Mouse (Mus musculus) small intestine, adult 2 months (tissue): ENCODE data around the gene Dnah7a. TPM values are rescaled to one million over a fixed set of nuclear protein-coding genes. Genes with fewer than 3 reads are reported as not detected.
"Not testable (repeated sequence)": the region's sequence is repeated elsewhere in the genome, so short reads cannot be mapped to it uniquely, and the experiment has no call there.

Experiments used
- H3K27ac ChIP-seq: fragments of 200-500 bp; 2 replicates; pipeline ENCODE4 v1.5.1; 2012; ENCODE audit warnings: low read depth, low read length, control low read depth, inconsistent platforms; ENCODE audit not compliant: insufficient read depth
- H3K27me3 ChIP-seq: fragments of 200-500 bp; 2 replicates; pipeline ENCODE4 v1.6.1; 2012; ENCODE audit warnings: mild to moderate bottlenecking, moderate library complexity, low read length, inconsistent platforms; ENCODE audit not compliant: control insufficient read depth, insufficient read depth
- H3K36me3 ChIP-seq: fragments of 200-500 bp; 2 replicates; pipeline ENCODE4 v1.6.1; 2012; ENCODE audit warnings: mild to moderate bottlenecking, low read length, control low read depth, inconsistent platforms; ENCODE audit not compliant: control insufficient read depth, insufficient read depth
- H3K4me1 ChIP-seq: fragments of 200-500 bp; 2 replicates; pipeline ENCODE4 v1.6.1; 2012; ENCODE audit warnings: low read length, inconsistent platforms, mixed read lengths; ENCODE audit not compliant: control insufficient read depth, insufficient read depth, insufficient read length
- H3K4me3 ChIP-seq: fragments of 200-500 bp; 2 replicates; pipeline ENCODE4 v1.5.1; 2012; ENCODE audit warnings: low read depth, mild to moderate bottlenecking, control low read depth, inconsistent platforms, low read length, moderate library complexity
- CTCF ChIP-seq: fragments of 200-500 bp; IDR thresholded peaks from 2 replicates; pipeline ENCODE4 v1.5.1; 2012; ENCODE audit warnings: low read depth, mild to moderate bottlenecking, control low read depth, inconsistent platforms, low read length, moderate library complexity, mixed read lengths; ENCODE audit not compliant: insufficient replicate concordance, insufficient read length; ENCODE audit errors: extremely low read depth
- POLR2A ChIP-seq: fragments of 200-500 bp; IDR thresholded peaks from 2 replicates; pipeline ENCODE4 v1.6.1; 2012; ENCODE audit warnings: low read depth, mild to moderate bottlenecking, control low read depth, inconsistent platforms, low read length, moderate library complexity
- WGBS: fragments of 180-500 bp; shearing (Covaris S2); methylation state at CpG from one replicate; pipeline ENCODE4 v1.1.7; 2018; 5-methylcytosine and 5-hydroxymethylcytosine counted together
- polyA plus RNA-seq: library from polyadenylated mRNA; depleted of rRNA; stranded (reverse); fragments of >200 nt; gene quantifications from 2 replicates; pipeline ENCODE4 v1.2.3, GENCODE M21; 2012; rRNA removed

Dnah7a gene
- polyA plus RNA-seq, 1 experiment: not detected

DNA sequence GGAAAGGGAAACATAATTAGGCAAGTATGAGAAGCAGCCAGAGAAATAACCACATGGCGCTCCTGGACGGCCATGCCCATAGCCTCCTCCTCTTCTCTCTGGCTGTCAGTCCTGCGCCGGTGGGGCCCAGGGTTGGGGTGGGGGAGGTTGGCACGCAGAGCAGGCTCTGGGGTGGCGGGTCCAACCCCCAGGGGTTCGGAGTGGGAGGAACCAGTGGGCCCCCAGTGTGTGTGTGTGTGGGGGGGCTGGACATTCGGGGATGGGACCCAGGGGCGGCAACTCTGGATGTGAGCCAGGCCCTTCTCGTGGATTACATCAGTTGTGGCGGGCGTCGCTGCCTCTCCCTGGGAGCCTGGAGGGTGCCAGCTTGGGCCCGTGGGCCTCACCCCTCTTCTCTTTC lies 317.8 kb downstream of the Dnah7a start:
- Histone ChIP-seq H3K27ac (no peak overlapping the region), H3K36me3 (no peaks in the 10 kb centered on the region), H3K4me3 (no peak overlapping the region), H3K27me3 (no peaks in the 10 kb centered on the region), H3K4me1 (no peaks in the 10 kb centered on the region)
- WGBS: 96% methylated on average over 14 of the region's 14 CpGs
- TF ChIP-seq CTCF: no peak
- no peak for TF ChIP-seq POLR2A

DNA sequence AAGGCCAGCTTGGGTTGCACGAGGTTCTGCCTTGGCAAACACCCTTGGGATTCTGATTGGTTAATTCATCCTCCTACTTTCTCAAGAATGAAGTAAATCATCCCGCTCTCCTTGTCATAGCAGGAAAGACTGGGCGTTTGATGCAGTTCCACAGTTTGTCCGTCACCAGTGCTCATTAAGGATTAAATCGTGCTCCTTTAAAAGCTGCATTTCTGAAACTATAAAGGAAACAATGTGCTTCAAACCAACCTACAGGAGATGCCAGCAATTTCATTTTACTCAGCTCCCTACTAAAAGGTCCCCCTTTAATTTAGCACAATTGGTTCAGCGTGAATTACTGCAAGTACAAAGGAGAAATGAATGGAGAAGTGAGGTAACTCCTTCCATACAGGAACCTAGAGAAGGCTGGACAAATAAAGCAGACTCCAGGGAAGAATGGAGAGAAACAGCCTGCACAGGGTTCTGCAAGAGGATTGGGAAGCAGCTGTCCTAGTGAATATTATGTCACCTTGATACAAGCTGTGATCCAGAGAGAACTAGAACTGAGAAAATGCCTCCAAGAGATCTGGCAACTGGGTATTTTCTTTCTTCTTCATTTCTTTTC lies 322.4 kb downstream of the Dnah7a start:
- H3K27me3 ChIP-seq: no peaks in the 10 kb centered on the region
- WGBS: 64% methylated on average over 6 of the region's 6 CpGs
- H3K4me1 ChIP-seq: no peaks in the 10 kb centered on the region
- H3K27ac ChIP-seq: no peak overlapping the region
- TF ChIP-seq POLR2A (no peak), CTCF (no peak)
- no peak overlapping the region for H3K4me3 ChIP-seq
- no peaks in the 10 kb centered on the region for H3K36me3 ChIP-seq

DNA sequence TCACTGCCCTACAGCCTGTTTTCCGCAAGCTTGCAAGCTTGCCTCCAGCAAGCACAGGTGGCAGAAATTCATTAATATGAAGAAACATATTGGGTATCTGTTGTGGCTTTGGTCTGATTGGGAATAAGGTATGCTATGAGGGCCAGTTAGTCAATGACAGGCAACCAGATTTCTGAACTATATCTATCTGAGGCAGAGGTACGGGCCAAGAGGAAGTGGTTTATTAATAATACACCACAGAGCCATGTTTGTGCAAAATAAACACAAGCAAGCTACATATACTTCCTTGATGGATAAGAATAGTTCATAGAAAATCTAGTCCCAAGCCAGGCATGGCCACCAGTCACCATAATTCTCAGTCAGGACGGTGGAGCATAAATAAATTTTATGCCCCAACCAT lies 328.9 kb downstream of the Dnah7a start:
- TF ChIP-seq CTCF (no peak), POLR2A (no peak)
- Histone ChIP-seq H3K4me1 (no peaks in the 10 kb centered on the region), H3K36me3 (no peaks in the 10 kb centered on the region), H3K27ac (no peak overlapping the region), H3K4me3 (no peak overlapping the region), H3K27me3 (no peaks in the 10 kb centered on the region)
- WGBS: 47% methylated on average over 3 of the region's 3 CpGs

DNA sequence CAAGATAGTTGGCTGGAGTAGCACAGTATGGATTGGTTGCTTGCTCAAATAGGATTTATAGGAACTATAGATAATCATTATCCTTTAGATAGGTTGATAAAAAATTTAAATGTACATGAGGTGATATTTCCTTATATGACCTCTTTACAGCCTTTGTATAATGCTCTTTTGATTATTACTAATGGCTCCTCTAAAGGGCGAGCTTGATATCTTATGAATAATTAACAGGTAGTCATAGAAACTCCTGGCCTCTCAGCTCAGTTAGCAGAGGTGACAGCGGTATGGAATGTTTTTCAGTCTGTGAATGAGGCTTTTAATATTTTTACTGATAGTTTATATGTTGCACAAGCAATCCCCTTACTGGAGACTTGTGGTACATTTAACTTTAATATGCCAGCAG lies 330.6 kb downstream of the Dnah7a start:
- H3K4me1 ChIP-seq, H3K27ac ChIP-seq, H3K4me3 ChIP-seq, H3K27me3 ChIP-seq, H3K36me3 ChIP-seq: not testable (repeated sequence)
- 36% methylated on average over 2 of the region's 2 CpGs for WGBS

DNA sequence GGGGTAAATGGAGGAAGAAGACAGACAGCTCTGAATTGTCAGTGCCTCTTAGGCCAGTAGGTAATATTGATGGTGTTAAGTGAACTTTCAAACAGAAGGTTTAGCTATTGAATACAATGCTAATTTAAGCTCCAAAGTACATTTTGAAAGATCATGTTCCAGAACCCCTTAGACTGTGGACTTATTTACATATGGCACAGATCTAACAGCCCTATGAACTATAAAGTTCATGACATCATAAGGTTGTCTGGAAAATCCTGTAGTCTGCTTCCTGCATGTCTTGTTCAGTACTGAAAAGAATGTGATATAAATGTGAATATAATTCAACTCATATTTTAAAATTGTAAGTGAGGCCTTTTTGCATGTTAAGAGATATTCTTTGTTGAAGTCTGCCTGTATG lies 347.6 kb downstream of the Dnah7a start:
- Histone ChIP-seq H3K36me3 (no peaks in the 10 kb centered on the region), H3K27ac (no peak overlapping the region), H3K27me3 (no peaks in the 10 kb centered on the region), H3K4me1 (no peaks in the 10 kb centered on the region), H3K4me3 (no peak overlapping the region)
- TF ChIP-seq CTCF: no peak
- TF ChIP-seq POLR2A: no peak

DNA sequence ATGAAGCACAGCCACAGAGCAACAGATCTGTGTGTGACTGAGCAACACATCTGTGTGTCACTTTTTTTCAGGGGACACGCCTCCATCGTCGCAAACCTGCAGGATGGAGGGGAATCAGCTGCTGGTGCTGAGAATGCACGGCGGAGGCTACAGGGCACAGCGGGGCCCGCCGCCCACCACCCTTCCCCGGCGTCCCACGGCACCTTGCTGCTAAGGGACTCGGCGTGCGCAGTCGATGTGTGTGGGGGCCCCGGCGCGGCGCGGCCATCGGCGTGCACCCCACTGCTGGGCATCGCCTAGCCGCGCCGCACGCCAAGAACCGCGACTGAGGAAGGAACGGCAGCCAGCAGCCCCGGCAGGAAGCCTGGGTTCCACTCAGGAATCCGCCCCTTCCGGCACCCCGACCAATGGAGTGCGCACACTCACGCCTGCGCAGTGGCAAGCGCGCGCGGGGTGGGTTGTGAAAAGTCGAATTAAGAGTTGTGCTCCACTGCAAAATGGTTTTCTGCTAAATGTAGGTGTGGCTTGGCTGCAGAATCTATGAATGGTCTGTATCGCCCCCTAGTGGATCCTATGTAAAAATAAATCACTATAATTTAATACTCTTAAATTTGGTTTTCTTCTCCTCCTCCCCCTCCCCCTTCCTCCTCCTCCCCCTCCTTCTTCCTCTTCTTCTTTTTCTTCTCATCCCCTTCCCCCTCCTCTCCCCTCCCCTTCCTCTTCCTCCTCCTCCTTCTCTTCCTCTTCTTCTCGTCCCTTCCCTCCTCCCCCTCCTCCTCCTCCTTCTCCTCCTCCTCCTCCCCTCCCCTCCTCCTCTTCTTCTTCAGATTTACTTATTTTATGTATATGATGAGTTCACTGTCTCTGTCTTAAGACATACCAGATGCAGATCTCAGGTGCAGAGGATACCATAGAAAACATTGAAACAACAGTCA lies 354.0 kb downstream of the Dnah7a start, which contains the start of the genes Asdurf, Gm28551 and Asnsd1:
Gene Asdurf, minus strand, starts transcription at position 293 of the 935 bp plus-strand sequence.
Gene Gm28551, minus strand, starts transcription at position 341 of the 935 bp plus-strand sequence.
Gene Asnsd1, minus strand, starts transcription at position 426 of the 935 bp plus-strand sequence.
- Histone ChIP-seq H3K4me1 (no peaks in the 10 kb centered on the region; the same call in 1 of the 2 replicates), H3K4me3 (peak within 1 kb of the TSS; percentile 96), H3K27ac (peak within 1 kb of the TSS; percentile 26; the same call in 1 of the 2 replicates), H3K36me3 (peaks cover 8% of the 10 kb centered on the region), H3K27me3 (no peaks in the 10 kb centered on the region)
- TF ChIP-seq POLR2A (peak; percentile 78), CTCF (peak; percentile 32; the same call in 1 of the 2 replicates)
- under 1% methylated on average over 44 of the region's 44 CpGs for WGBS

Other genes with a start within 250 kb of the Dnah7a start
- gene Stk17b, start 78.4 kb upstream of the Dnah7a start, polyA plus RNA-seq: 1.3 and 11.0 TPM in 2 replicates